ENCODE assay signal across 9 mouse cellular contexts in genomic region chr3:28265183-28265582, GRCm38 (mm10). TPM values are rescaled to one million over a fixed set of nuclear protein-coding genes. Genes with fewer than 3 reads are reported as not detected.
A peak's percentile ranks its signal among the peaks of the same experiment; 100 is the strongest.
DNase-seq lines count a peak whose midpoint lies in the region; ATAC-seq and TF ChIP-seq lines count a peak whose summit lies in the region.
"Had no signal": no experiment of that assay in that cellular context is flagged by ENCODE, and none has a peak within 500 bp of the region (broad histone marks: within the 10 kb centered on the region; RNA-seq: fewer than 3 reads in every experiment).

No protein-coding gene starts in this region.

- peak; percentile 23; the same call in 1 of the 2 replicates for TF ChIP-seq POLR2A in cerebellum, adult 2 months (IDR thresholded peaks at IDR 0.05; ENCODE audit: borderline replicate concordance, insufficient read depth, low read length)
- TF ChIP-seq POLR2A in olfactory bulb, adult 2 months (IDR thresholded peaks at IDR 0.05; ENCODE audit: insufficient read depth, low read depth, low read length) = no peak

- no peaks in the 10 kb centered on the region for H3K27me3 ChIP-seq in heart, embryonic 15.5 days
- no peaks in the 10 kb centered on the region for H3K27me3 ChIP-seq in cerebellum, adult 2 months (ENCODE audit: control insufficient read depth, insufficient read depth, low read length)
- H3K27me3 ChIP-seq in hindbrain, embryonic 11.5 days (ENCODE audit: control insufficient read depth, insufficient read depth, low read length) = 0 out of 2 replicates have a peak, but pooled peaks cover 2% of the 10 kb centered on the region
- H3K27me3 ChIP-seq in liver, embryonic 14.5 days (ENCODE audit: control insufficient read depth, insufficient read depth, low read length) = peaks cover 6% of the 10 kb centered on the region; the same call in 1 of the 2 replicates

- H3K4me1 ChIP-seq in heart, embryonic 15.5 days (replicated peaks) = peaks cover 20% of the 10 kb centered on the region
- peaks cover 12% of the 10 kb centered on the region; the same call in 1 of the 2 replicates for H3K4me1 ChIP-seq in cerebellum, adult 2 months (ENCODE audit: control insufficient read depth, insufficient read depth, low read length)
- H3K4me1 ChIP-seq in hindbrain, embryonic 11.5 days (replicated peaks; ENCODE audit: control insufficient read depth, insufficient read depth, low read length) = no peaks in the 10 kb centered on the region
- peaks cover 0 to 10% of the 10 kb centered on the region in 2 experiments; a peak in 2 of 4 replicates for H3K4me1 ChIP-seq in liver, embryonic 14.5 days (replicated peaks; ENCODE audit: control insufficient read depth in 2 of 2, insufficient read depth in 2 of 2, low read length in 1 of 2)
- H3K4me1 ChIP-seq in olfactory bulb, adult 2 months (ENCODE audit: control insufficient read depth, insufficient read depth, low read length) = peaks cover 21% of the 10 kb centered on the region

- intact Hi-C loops in heart, postnatal 14 days (cut with DNase I) = loop anchor here (10.0 kb wide), 1 partner anchor 290 kb away; no protein-coding TSS in a partner anchor

- no peak for TF ChIP-seq CTCF in cerebellum, adult 2 months (IDR thresholded peaks at IDR 0.05; ENCODE audit: borderline replicate concordance, insufficient read depth, low read depth, low read length)
- no peak for TF ChIP-seq CTCF in liver, embryonic 14.5 days (IDR thresholded peaks at IDR 0.05; ENCODE audit: low read depth)
- no peak for TF ChIP-seq CTCF in olfactory bulb, adult 2 months (IDR thresholded peaks at IDR 0.05; ENCODE audit: insufficient read depth, low read depth, low read length)

- ATAC-seq in heart, embryonic 15.5 days (replicated peaks; ENCODE audit: insufficient number of reproducible peaks, insufficient read depth, low FRiP score, low read depth) = no peak
- no peak for ATAC-seq in hindbrain, embryonic 11.5 days (ENCODE audit: low FRiP score)
- no peak for ATAC-seq in liver, embryonic 14.5 days (ENCODE audit: insufficient read depth)
- no peak for ATAC-seq in monocyte, adult 5-6 weeks (replicated peaks; ENCODE audit: insufficient number of reproducible peaks, low FRiP score, low TSS enrichment, poor library complexity, severe bottlenecking)

- H3K36me3 ChIP-seq in heart, embryonic 15.5 days = no peaks in the 10 kb centered on the region
- H3K36me3 ChIP-seq in hindbrain, embryonic 11.5 days (ENCODE audit: control insufficient read depth, insufficient read depth, low read length) = no peaks in the 10 kb centered on the region
- no peaks in the 10 kb centered on the region for H3K36me3 ChIP-seq in liver, embryonic 14.5 days (replicated peaks; ENCODE audit: control insufficient read depth, insufficient read depth, low read depth)
- H3K36me3 ChIP-seq: G1E had no signal

- WGBS in heart, embryonic 15.5 days = 40% methylated on average over 4 of the region's 4 CpGs
- WGBS in cerebellum, adult 2 months = 3% methylated on average over 4 of the region's 4 CpGs
- 48% methylated on average over 4 of the region's 4 CpGs for WGBS in hindbrain, embryonic 11.5 days
- WGBS in liver, embryonic 14.5 days (ENCODE audit: insufficient replicate concordance) = 16% methylated on average over 4 of the region's 4 CpGs
- 9% methylated on average over 4 of the region's 4 CpGs for WGBS in olfactory bulb, adult 2 months

- H3K9ac ChIP-seq in heart, embryonic 15.5 days = no peak overlapping the region; the same call in 1 of the 2 replicates
- H3K9ac ChIP-seq in hindbrain, embryonic 11.5 days (ENCODE audit: low read depth, low read length) = peak overlapping the region; percentile 63; the same call in 1 of the 2 replicates
- no peak overlapping the region for H3K9ac ChIP-seq in liver, embryonic 14.5 days (replicated peaks)

- DNase-seq in heart, postnatal 14 days = no peak
- DNase-seq in cerebellum, adult 2 months = peak; percentile 56 to 58
- DNase-seq in hindbrain, embryonic 11.5 days (ENCODE audit: low spot score) = peak; percentile 26
- DNase-seq in liver, embryonic 14.5 days (ENCODE audit: low read depth in 3 of 3, low spot score in 3 of 3) = no peak
- no peak for DNase-seq in kidney, adult 8-10 months

- no peak overlapping the region for H3K27ac ChIP-seq in heart, embryonic 15.5 days
- H3K27ac ChIP-seq in cerebellum, adult 2 months (ENCODE audit: insufficient read depth, low read length) = peak overlapping the region; percentile 92
- H3K27ac ChIP-seq in hindbrain, embryonic 11.5 days (ENCODE audit: low read depth, low read length) = 0 out of 2 replicates have a peak overlapping the region, but pooled peaks have one; percentile 43
- no peak overlapping the region for H3K27ac ChIP-seq in liver, embryonic 14.5 days
- H3K27ac ChIP-seq in olfactory bulb, adult 2 months (ENCODE audit: insufficient read depth, low read depth, low read length) = peak overlapping the region; percentile 100

- peak overlapping the region; percentile 82 for H3K4me3 ChIP-seq in heart, embryonic 15.5 days
- H3K4me3 ChIP-seq in cerebellum, adult 2 months (replicated peaks; ENCODE audit: insufficient read depth, low read depth, low read length) = peak overlapping the region; percentile 91
- peak overlapping the region; percentile 75 for H3K4me3 ChIP-seq in hindbrain, embryonic 11.5 days (ENCODE audit: low read depth, low read length)
- H3K4me3 ChIP-seq in liver, embryonic 14.5 days (ENCODE audit: insufficient read depth in 1 of 2, low read depth in 2 of 2, low read length in 2 of 2) = no peak overlapping the region
- H3K4me3 ChIP-seq in olfactory bulb, adult 2 months (ENCODE audit: insufficient read depth, low read depth, low read length) = peak overlapping the region; percentile 98

- peak overlapping the region; percentile 88 for H3K4me2 ChIP-seq in heart, embryonic 15.5 days
- H3K4me2 ChIP-seq in hindbrain, embryonic 11.5 days (replicated peaks; ENCODE audit: low read depth, low read length) = peak overlapping the region; percentile 93
- peak overlapping the region; percentile 68; the same call in 1 of the 2 replicates for H3K4me2 ChIP-seq in liver, embryonic 14.5 days (ENCODE audit: low read depth)

- no peak for TF ChIP-seq EP300 in liver, embryonic 14.5 days (IDR thresholded peaks at IDR 0.05; ENCODE audit: low read depth)

- H3K9me3 ChIP-seq in heart, embryonic 15.5 days (replicated peaks) = no peaks in the 10 kb centered on the region
- no peaks in the 10 kb centered on the region for H3K9me3 ChIP-seq in hindbrain, embryonic 11.5 days (ENCODE audit: control insufficient read depth, low read length)
- H3K9me3 ChIP-seq in liver, embryonic 14.5 days (ENCODE audit: control insufficient read depth, low read length) = no peaks in the 10 kb centered on the region
- H3K9me3 ChIP-seq: G1E had no signal

RNA-seq across cellular contexts. Expression of gene Tnik, which starts 2.2 kb away (rescaled TPM):
- 10.3 and 10.5 TPM in 2 replicates for polyA plus RNA-seq in heart, embryonic 15.5 days (2015; fragmentation: Nextera tagmentation; extraction: Ambion mirVana)
- 10 to 100 TPM; 33.4 to 41.6 TPM for total RNA-seq in heart, postnatal 14 days (2021)
- 72.0 and 77.3 TPM in 2 replicates for polyA plus RNA-seq in cerebellum, adult 2 months (2012; rRNA removed)
- 27.0 and 40.1 TPM in 2 replicates for polyA plus RNA-seq in hindbrain, embryonic 11.5 days (2014; fragmentation: Nextera tagmentation; extraction: Ambion mirVana)
- polyA plus RNA-seq in liver, embryonic 14.5 days (2012; rRNA removed) = 0.65 and 0.89 TPM in 2 replicates
- polyA plus RNA-seq in liver, embryonic 14.5 days (2014; fragmentation: Nextera tagmentation; extraction: Ambion mirVana) = 2.0 and 2.3 TPM in 2 replicates
- 142 and 522 TPM in 2 replicates for polyA plus RNA-seq in olfactory bulb, adult 2 months (2012; ENCODE audit: insufficient read depth, insufficient read length, low replicate concordance, missing spikeins)
- 19.7 to 103 TPM (median 23.7 TPM) in 3 replicates for total RNA-seq in monocyte, adult 5-6 weeks (2017)

Comparison
In these comparisons a context has a peak if more than half of its experiments do, and no peak if none do; other contexts are left out.
1. H3K27ac ChIP-seq: peak in cerebellum, adult 2 months (single experiment), hindbrain, embryonic 11.5 days (single experiment) and olfactory bulb, adult 2 months (single experiment); none in heart, embryonic 15.5 days (single experiment) and liver, embryonic 14.5 days (single experiment).
2. H3K4me3 ChIP-seq: peak in heart, embryonic 15.5 days (single experiment), cerebellum, adult 2 months (single experiment), hindbrain, embryonic 11.5 days (single experiment) and olfactory bulb, adult 2 months (single experiment); none in liver, embryonic 14.5 days (0 of 2).
3. DNase-seq: peak in cerebellum, adult 2 months (2 of 2) and hindbrain, embryonic 11.5 days (single experiment); none in heart, postnatal 14 days (0 of 2), liver, embryonic 14.5 days (0 of 3) and kidney, adult 8-10 months (0 of 2).
4. Peak in every context shown above with its lines, with median percentiles within 50 percentile points of each other: H3K4me2 ChIP-seq.